Mouse (Mus musculus): Measurements from ENCODE around the gene Ehd4. TPM values are rescaled to one million over a fixed set of nuclear protein-coding genes. Genes with fewer than 3 reads are reported as not detected.

Ehd4 gene
- 100 to 1,000 TPM; 514 to 538 TPM for total RNA-seq (2021)

- intact Hi-C loops (cut with DNase I) = no loop called here
- peak; percentile 100 for DNase-seq
Observed at GRCm38 (mm10) chr2:120154361-120154894, at the start of gene Ehd4. Gene Ehd4 (minus strand): TSS chr2:120154606.

GRCm38 (mm10) chr2:120203742-120204141 is 49.3 kb upstream of the Ehd4 start:
- peak; percentile 13 to 18 for DNase-seq
- intact Hi-C loops (cut with DNase I) = loop anchor here (5.0 kb wide), 1 partner anchor 39 kb away; no protein-coding TSS in a partner anchor

- DNase-seq = no peak
- intact Hi-C loops (cut with DNase I) = loop anchor here (5.0 kb wide), 1 partner anchor 42 kb away; no protein-coding TSS in a partner anchor
Observed at GRCm38 (mm10) chr2:120200077-120200476, 45.7 kb upstream of the Ehd4 start.

GRCm38 (mm10) chr2:120188174-120188573 is 33.8 kb upstream of the Ehd4 start:
- intact Hi-C loops (cut with DNase I) = loop anchor here (5.0 kb wide), 1 partner anchor 79 kb away; no protein-coding TSS in a partner anchor
- no peak for DNase-seq

GRCm38 (mm10) chr2:120187583-120187982 is 33.2 kb upstream of the Ehd4 start:
- DNase-seq = no peak
- intact Hi-C loops (cut with DNase I) = loop anchor here (5.0 kb wide), 1 partner anchor 80 kb away; no protein-coding TSS in a partner anchor

GRCm38 (mm10) chr2:120185527-120186276 is 31.3 kb upstream of the Ehd4 start:
- peak; percentile 22 to 27 for DNase-seq
- intact Hi-C loops (cut with DNase I) = loop anchor here (5.0 kb wide), 1 partner anchor 82 kb away; no protein-coding TSS in a partner anchor

GRCm38 (mm10) chr2:120178936-120179335 is 24.5 kb upstream of the Ehd4 start:
- intact Hi-C loops (cut with DNase I) = no loop called here

GRCm38 (mm10) chr2:120173718-120174117 is 19.3 kb upstream of the Ehd4 start:
- intact Hi-C loops (cut with DNase I) = loop anchor here (2.0 kb wide), 2 partner anchors 107 to 201 kb away; partner anchors contain the start of gene Mapkbp1
- DNase-seq = peak in 1 of 2 experiments; percentile 73

More at GRCm38 (mm10) chr2:120178936-120179335, 24.5 kb upstream of the Ehd4 start:
- no peak for DNase-seq

- DNase-seq = no peak
- intact Hi-C loops (cut with DNase I) = no loop called here
Observed at GRCm38 (mm10) chr2:120171362-120171761, 17.0 kb upstream of the Ehd4 start.

GRCm38 (mm10) chr2:120170726-120171125 is 16.3 kb upstream of the Ehd4 start:
- intact Hi-C loops (cut with DNase I) = loop anchor here (1.0 kb wide), 1 partner anchor 85 kb away; no protein-coding TSS in a partner anchor
- peak; percentile 67 to 80 for DNase-seq

GRCm38 (mm10) chr2:120169382-120169781 is 15.0 kb upstream of the Ehd4 start:
- intact Hi-C loops (cut with DNase I) = loop anchor here (1.0 to 2.0 kb wide), 2 partner anchors 75 to 119 kb away; no protein-coding TSS in a partner anchor
- DNase-seq = no peak

- intact Hi-C loops (cut with DNase I) = loop anchor here (2.0 kb wide), 1 partner anchor 73 kb away; no protein-coding TSS in a partner anchor
- DNase-seq = no peak
Observed at GRCm38 (mm10) chr2:120167763-120168162, 13.4 kb upstream of the Ehd4 start.

GRCm38 (mm10) chr2:120165474-120165873 is 11.1 kb upstream of the Ehd4 start:
- intact Hi-C loops (cut with DNase I) = no loop called here
- DNase-seq = no peak

GRCm38 (mm10) chr2:120159434-120159833 is 5.0 kb upstream of the Ehd4 start:
- intact Hi-C loops (cut with DNase I) = no loop called here
- DNase-seq = no peak

GRCm38 (mm10) chr2:120158846-120159245 is 4.4 kb upstream of the Ehd4 start:
- intact Hi-C loops (cut with DNase I) = no loop called here
- DNase-seq = no peak

- no peak for DNase-seq
- intact Hi-C loops (cut with DNase I) = no loop called here
Observed at GRCm38 (mm10) chr2:120158016-120158415, 3.6 kb upstream of the Ehd4 start.

GRCm38 (mm10) chr2:120157606-120158005 is 3.2 kb upstream of the Ehd4 start:
- intact Hi-C loops (cut with DNase I) = no loop called here
- DNase-seq = no peak

- DNase-seq = peak in 1 of 2 experiments; percentile 47
- intact Hi-C loops (cut with DNase I) = loop anchor here (2.0 kb wide), 2 partner anchors 25 to 55 kb away; no protein-coding TSS in a partner anchor
Observed at GRCm38 (mm10) chr2:120153586-120154360, 633 bp downstream of the Ehd4 start.

GRCm38 (mm10) chr2:120150571-120150970 is 3.8 kb downstream of the Ehd4 start:
- intact Hi-C loops (cut with DNase I) = no loop called here
- DNase-seq = no peak

GRCm38 (mm10) chr2:120149634-120150033 is 4.8 kb downstream of the Ehd4 start:
- DNase-seq = no peak
- intact Hi-C loops (cut with DNase I) = no loop called here

- peak; percentile 50 to 62 for DNase-seq
- intact Hi-C loops (cut with DNase I) = no loop called here
Observed at GRCm38 (mm10) chr2:120147999-120148398, 6.4 kb downstream of the Ehd4 start.
